Mouse (Mus musculus) large intestine, adult 2 months (tissue): ENCODE data around the gene Cdk9. TPM values are rescaled to one million over a fixed set of nuclear protein-coding genes. Genes with fewer than 3 reads are reported as not detected.

Experiments used
- polyA plus RNA-seq: library from polyadenylated mRNA; depleted of rRNA; stranded (reverse); fragments of >200 nt; gene quantifications from 2 replicates; pipeline ENCODE4 v1.2.3, GENCODE M21; 2012; rRNA removed

Gene Cdk9
- polyA plus RNA-seq, 1 experiment = 93.8 TPM

Other genes starting within 250 kb of the Cdk9 start
- gene Fam102a, start 177.7 kb downstream of the Cdk9 start, polyA plus RNA-seq = 37.4 and 44.5 TPM in 2 replicates
- 149 and 160 TPM in 2 replicates for gene Dpm2, start 142.2 kb downstream of the Cdk9 start, polyA plus RNA-seq
- 0.11 and 0.48 TPM in 2 replicates for gene Pip5kl1, start 138.3 kb downstream of the Cdk9 start, polyA plus RNA-seq
- gene 9430097D07Rik, start 137.4 kb downstream of the Cdk9 start, polyA plus RNA-seq = 0.05 TPM in 1 of 2 replicates, not detected in the other
- gene St6galnac4, start 126.0 kb downstream of the Cdk9 start, polyA plus RNA-seq = 7.7 and 8.4 TPM in 2 replicates
- 15.7 and 16.3 TPM in 2 replicates for gene St6galnac6, start 113.4 kb downstream of the Cdk9 start, polyA plus RNA-seq
- 5.9 and 9.1 TPM in 2 replicates for gene Ak1, start 91.3 kb downstream of the Cdk9 start, polyA plus RNA-seq
- 34.5 and 40.7 TPM in 2 replicates for gene Eng, start 66.5 kb downstream of the Cdk9 start, polyA plus RNA-seq
- gene Fpgs, start 8.9 kb downstream of the Cdk9 start, polyA plus RNA-seq = 31.5 TPM in 2 replicates
- 8.4 and 14.2 TPM in 2 replicates for gene Sh2d3c, start 8.0 kb upstream of the Cdk9 start, polyA plus RNA-seq
- 0.14 TPM in 1 of 2 replicates, not detected in the other for gene 6330409D20Rik, start 27.9 kb upstream of the Cdk9 start, polyA plus RNA-seq
- gene Tor2a, start 44.2 kb upstream of the Cdk9 start, polyA plus RNA-seq = 93.7 and 110 TPM in 2 replicates
- gene Ttc16, start 62.6 kb upstream of the Cdk9 start, polyA plus RNA-seq = 0.58 and 1.4 TPM in 2 replicates
- gene Ptrh1, start 62.7 kb upstream of the Cdk9 start, polyA plus RNA-seq = 17.4 and 30.9 TPM in 2 replicates
- gene Cfap157, start 71.4 kb upstream of the Cdk9 start, polyA plus RNA-seq = not detected in 2 replicates
- gene Stxbp1, start 134.2 kb upstream of the Cdk9 start, polyA plus RNA-seq = 9.4 and 9.7 TPM in 2 replicates
- 28.7 and 29.1 TPM in 2 replicates for gene Fam129b, start 163.0 kb upstream of the Cdk9 start, polyA plus RNA-seq
- gene Rpl12, start 248.5 kb upstream of the Cdk9 start, polyA plus RNA-seq = 380 and 390 TPM in 2 replicates
- 6.3 and 10.2 TPM in 2 replicates for gene Lrsam1, start 248.5 kb upstream of the Cdk9 start, polyA plus RNA-seq